Mouse (Mus musculus) kidney, adult 10 weeks (tissue): ENCODE results near the gene Inha. TPM values are rescaled to one million over a fixed set of nuclear protein-coding genes. Genes with fewer than 3 reads are reported as not detected.

Source experiments
- polyA plus RNA-seq: library from polyadenylated mRNA; stranded (reverse); fragments of 350-450 nt; fragmentation: Illumina TruSeq; extraction: RNeasy Lipid Tissue Mini Kit (QIAGEN cat#74804); gene quantifications from one replicate; pipeline ENCODE4 v1.2.3, GENCODE M21; 2014; ENCODE audit warnings: low read depth, low replicate concordance

Gene Inha
- not detected for polyA plus RNA-seq

GRCm38 (mm10) chr1:75507006-75507405 is at the start of gene Inha:
Inha (plus strand) TSS chr1:75507077.

GRCm38 (mm10) chr1:75478916-75479634 is 27.8 kb upstream of the Inha start, which contains the start of the genes Chpf and Tmem198:
Chpf (minus strand) TSS chr1:75479307.
Tmem198 (plus strand) TSS chr1:75479532.

GRCm38 (mm10) chr1:75505956-75506831 is 683 bp upstream of the Inha start, which contains the start of gene Obsl1:
Obsl1 (minus strand) TSS chr1:75506452.

GRCm38 (mm10) chr1:75521321-75522031 is 14.6 kb downstream of the Inha start, which contains the start of gene Stk11ip:
Stk11ip (plus strand) TSS chr1:75521529.

GRCm38 (mm10) chr1:75545965-75546956 is 39.4 kb downstream of the Inha start, which contains the start of gene Slc4a3:
Slc4a3 (plus strand) TSS chr1:75546266.

Other genes with a start within 250 kb of the Inha start
- gene Ptprn, start 242.6 kb upstream of the Inha start, polyA plus RNA-seq, result not detected
- gene Resp18, start 228.7 kb upstream of the Inha start, polyA plus RNA-seq, result not detected
- gene Dnpep, start 189.1 kb upstream of the Inha start, polyA plus RNA-seq, result 0.81 TPM
- 0.40 TPM for gene Des, start 146.7 kb upstream of the Inha start, polyA plus RNA-seq
- gene Speg, start 131.8 kb upstream of the Inha start, polyA plus RNA-seq, result 1.1 TPM
- gene Gmppa, start 71.1 kb upstream of the Inha start, polyA plus RNA-seq, result 4.3 TPM
- gene Asic4, start 56.6 kb upstream of the Inha start, polyA plus RNA-seq, result not detected
- gene Chpf, start 27.8 kb upstream of the Inha start, polyA plus RNA-seq, result 0.40 TPM
- gene Tmem198, start 27.5 kb upstream of the Inha start, polyA plus RNA-seq, result not detected
- not detected for gene Obsl1, start 625 bp upstream of the Inha start, polyA plus RNA-seq
- gene Stk11ip, start 14.5 kb downstream of the Inha start, polyA plus RNA-seq, result 1.5 TPM
- gene Slc4a3, start 39.2 kb downstream of the Inha start, polyA plus RNA-seq, result 0.20 TPM